Mouse (Mus musculus): ENCODE data around the gene AC124502.3. TPM values are rescaled to one million over a fixed set of nuclear protein-coding genes. Genes with fewer than 3 reads are reported as not detected.

AC124502.3 gene
- polyA plus RNA-seq, 1 experiment from 2014 or later = 1.3 TPM

DNA sequence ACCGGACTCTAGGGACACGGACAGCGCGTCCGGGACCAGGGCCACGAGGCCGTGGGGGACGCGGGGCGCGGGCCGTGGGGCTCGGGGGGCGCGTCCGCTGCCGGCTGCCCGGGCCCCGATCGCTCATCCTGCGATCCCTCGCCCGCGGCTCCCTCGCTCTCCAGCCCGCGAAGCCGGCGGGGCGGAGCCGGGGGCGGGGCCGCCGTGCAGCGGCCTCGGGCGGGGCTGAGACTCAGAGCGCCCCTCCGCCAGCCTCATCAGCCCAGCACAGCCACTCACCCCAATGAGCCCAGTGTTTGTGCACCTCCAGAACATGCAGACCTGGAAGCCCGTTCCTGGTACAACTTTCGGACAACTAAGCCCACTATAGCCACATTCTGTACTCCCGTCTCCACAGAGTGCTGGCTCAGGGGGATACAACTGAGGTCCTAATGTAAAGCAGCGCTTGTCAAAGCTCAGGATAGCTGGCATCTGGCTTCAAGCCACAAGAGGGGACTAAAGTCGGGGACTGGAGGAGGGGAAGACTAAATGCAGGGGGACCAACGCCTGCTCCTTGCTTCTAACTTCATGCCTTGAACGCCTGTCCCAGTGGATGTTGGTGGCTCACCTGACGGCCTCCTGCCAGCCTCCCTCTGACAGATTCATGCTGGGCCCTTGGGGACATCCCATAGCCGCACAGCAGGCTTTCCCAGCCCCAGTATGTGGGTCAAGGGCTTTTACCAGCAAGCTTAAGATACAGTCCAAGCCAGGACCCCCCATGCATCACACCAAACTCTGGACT is 59.9 kb downstream of the AC124502.3 start, which contains the start of gene Cnih2:
Cnih2 (minus strand) TSS at position 159 of the 781 bp plus-strand sequence.
- DNase-seq (ENCODE audit: low spot score) = peak; percentile 70
- Histone ChIP-seq H3K9me3 (replicated peaks; ENCODE audit: low read length) (no peaks in the 10 kb centered on the region), H3K4me2 (ENCODE audit: low read length) (peak within 1 kb of the TSS; percentile 95), H3K27me3 (ENCODE audit: insufficient read depth, low read length) (no peaks in the 10 kb centered on the region), H3K27ac (no peak within 1 kb of the TSS), H3K4me3 (replicated peaks; ENCODE audit: low read depth, low read length) (peak within 1 kb of the TSS; percentile 45), H3K4me1 (replicated peaks; ENCODE audit: insufficient read depth, low read length) (peaks cover 10% of the 10 kb centered on the region), H3K9ac (ENCODE audit: low read depth, low read length) (peak within 1 kb of the TSS; percentile 64), H3K36me3 (ENCODE audit: insufficient read depth, low read length) (peaks cover 37% of the 10 kb centered on the region)
- no peak for TF ChIP-seq CTCF (IDR thresholded peaks at IDR 0.05; ENCODE audit: low read depth)
- WGBS = 3% methylated on average over 38 of the region's 48 CpGs
- 0 out of 2 replicates have a peak, but pooled peaks have one; percentile 15 for ATAC-seq (replicated peaks; ENCODE audit: low FRiP score, low read depth)

Other genes with a start within 250 kb of the AC124502.3 start
- gene Rbm4, start 245.0 kb upstream of the AC124502.3 start, polyA plus RNA-seq (2015; fragmentation: Nextera tagmentation; extraction: Ambion mirVana) = 39.2 and 40.8 TPM in 2 replicates
- gene Gm21992, start 227.3 kb upstream of the AC124502.3 start, polyA plus RNA-seq (2015; fragmentation: Nextera tagmentation; extraction: Ambion mirVana) = 24.4 and 27.3 TPM in 2 replicates
- gene Rbm14, start 227.3 kb upstream of the AC124502.3 start, polyA plus RNA-seq (2015; fragmentation: Nextera tagmentation; extraction: Ambion mirVana) = 43.8 and 48.8 TPM in 2 replicates
- 72.9 and 82.1 TPM in 2 replicates for gene Ccs, start 199.6 kb upstream of the AC124502.3 start, polyA plus RNA-seq (2015; fragmentation: Nextera tagmentation; extraction: Ambion mirVana)
- 0.04 TPM in 1 of 2 replicates, not detected in the other for gene Ccdc87, start 199.5 kb upstream of the AC124502.3 start, polyA plus RNA-seq (2015; fragmentation: Nextera tagmentation; extraction: Ambion mirVana)
- gene Ctsf, start 183.8 kb upstream of the AC124502.3 start, polyA plus RNA-seq (2015; fragmentation: Nextera tagmentation; extraction: Ambion mirVana) = 79.8 and 80.6 TPM in 2 replicates
- 4.0 and 4.1 TPM in 2 replicates for gene Actn3, start 161.0 kb upstream of the AC124502.3 start, polyA plus RNA-seq (2015; fragmentation: Nextera tagmentation; extraction: Ambion mirVana)
- 8.7 and 9.5 TPM in 2 replicates for gene Zdhhc24, start 160.2 kb upstream of the AC124502.3 start, polyA plus RNA-seq (2015; fragmentation: Nextera tagmentation; extraction: Ambion mirVana)
- gene Bbs1, start 132.3 kb upstream of the AC124502.3 start, polyA plus RNA-seq (2015; fragmentation: Nextera tagmentation; extraction: Ambion mirVana) = 4.9 and 5.0 TPM in 2 replicates
- gene Dpp3, start 110.6 kb upstream of the AC124502.3 start, polyA plus RNA-seq (2015; fragmentation: Nextera tagmentation; extraction: Ambion mirVana) = 61.7 and 69.2 TPM in 2 replicates
- gene Peli3, start 95.8 kb upstream of the AC124502.3 start, polyA plus RNA-seq (2015; fragmentation: Nextera tagmentation; extraction: Ambion mirVana) = 1.5 and 1.9 TPM in 2 replicates
- gene Mrpl11, start 76.7 kb upstream of the AC124502.3 start, polyA plus RNA-seq (2015; fragmentation: Nextera tagmentation; extraction: Ambion mirVana) = 132 and 137 TPM in 2 replicates
- gene Npas4, start 48.6 kb upstream of the AC124502.3 start, polyA plus RNA-seq (2015; fragmentation: Nextera tagmentation; extraction: Ambion mirVana) = not detected in 2 replicates
- 4.9 and 5.4 TPM in 2 replicates for gene Slc29a2, start 15.0 kb upstream of the AC124502.3 start, polyA plus RNA-seq (2015; fragmentation: Nextera tagmentation; extraction: Ambion mirVana)
- 57.1 and 64.2 TPM in 2 replicates for gene B4gat1, start 65 bp upstream of the AC124502.3 start, polyA plus RNA-seq (2015; fragmentation: Nextera tagmentation; extraction: Ambion mirVana)
- gene Brms1, start 2.5 kb downstream of the AC124502.3 start, polyA plus RNA-seq (2015; fragmentation: Nextera tagmentation; extraction: Ambion mirVana) = 40.2 and 44.0 TPM in 2 replicates
- 2.8 and 3.2 TPM in 2 replicates for gene Rin1, start 11.6 kb downstream of the AC124502.3 start, polyA plus RNA-seq (2015; fragmentation: Nextera tagmentation; extraction: Ambion mirVana)
- gene Cd248, start 29.2 kb downstream of the AC124502.3 start, polyA plus RNA-seq (2015; fragmentation: Nextera tagmentation; extraction: Ambion mirVana) = 35.0 and 40.6 TPM in 2 replicates
- gene Tmem151a, start 46.6 kb downstream of the AC124502.3 start, polyA plus RNA-seq (2015; fragmentation: Nextera tagmentation; extraction: Ambion mirVana) = 1.4 and 2.1 TPM in 2 replicates
- gene Yif1a, start 49.6 kb downstream of the AC124502.3 start, polyA plus RNA-seq (2015; fragmentation: Nextera tagmentation; extraction: Ambion mirVana) = 129 and 132 TPM in 2 replicates
- 4.2 and 4.7 TPM in 2 replicates for gene Cnih2, start 59.6 kb downstream of the AC124502.3 start, polyA plus RNA-seq (2015; fragmentation: Nextera tagmentation; extraction: Ambion mirVana)
- gene Rab1b, start 68.2 kb downstream of the AC124502.3 start, polyA plus RNA-seq (2015; fragmentation: Nextera tagmentation; extraction: Ambion mirVana) = 270 and 284 TPM in 2 replicates
- 18.1 and 20.2 TPM in 2 replicates for gene Klc2, start 79.7 kb downstream of the AC124502.3 start, polyA plus RNA-seq (2015; fragmentation: Nextera tagmentation; extraction: Ambion mirVana)
- 14.2 and 14.8 TPM in 2 replicates for gene Pacs1, start 234.2 kb downstream of the AC124502.3 start, polyA plus RNA-seq (2015; fragmentation: Nextera tagmentation; extraction: Ambion mirVana)

All from kidney, postnatal 0 days (tissue).